Mouse (Mus musculus): ENCODE results near the gene Cpeb1. TPM values are rescaled to one million over a fixed set of nuclear protein-coding genes. Genes with fewer than 3 reads are reported as not detected.
A peak's percentile ranks its signal among the peaks of the same experiment; 100 is the strongest.

Gene Cpeb1
- polyA plus RNA-seq, 1 experiment = 15.9 TPM

- TF ChIP-seq POLR2A (IDR thresholded peaks at IDR 0.05; ENCODE audit: borderline replicate concordance, extremely low read depth, low read depth, low read length) (no peak), CTCF (IDR thresholded peaks at IDR 0.05; ENCODE audit: insufficient read depth, low read length) (no peak)
- Histone ChIP-seq H3K4me3 (replicated peaks; ENCODE audit: extremely low read depth, low read depth, low read length) (no peak overlapping the region), H3K4me1 (ENCODE audit: control insufficient read depth, insufficient read depth, low read length) (no peaks in the 10 kb centered on the region)
- WGBS = 8% methylated on average over 24 of the region's 24 CpGs
- DNase-seq = no peak
Measured at GRCm38 (mm10) chr7:81476833-81477232, 21.6 kb upstream of the Cpeb1 start.

GRCm38 (mm10) chr7:81475221-81475620, 20.0 kb upstream of the Cpeb1 start:
- TF ChIP-seq POLR2A (IDR thresholded peaks at IDR 0.05; ENCODE audit: borderline replicate concordance, extremely low read depth, low read depth, low read length) (no peak), CTCF (IDR thresholded peaks at IDR 0.05; ENCODE audit: insufficient read depth, low read length) (no peak)
- 73% methylated on average over 3 of the region's 3 CpGs for WGBS
- Histone ChIP-seq H3K4me1 (ENCODE audit: control insufficient read depth, insufficient read depth, low read length) (no peaks in the 10 kb centered on the region), H3K4me3 (replicated peaks; ENCODE audit: extremely low read depth, low read depth, low read length) (no peak overlapping the region)
- DNase-seq = no peak

- WGBS = 60% methylated on average over 9 of the region's 9 CpGs
- DNase-seq = no peak
- Histone ChIP-seq H3K4me1 (ENCODE audit: control insufficient read depth, insufficient read depth, low read length) (no peaks in the 10 kb centered on the region), H3K4me3 (replicated peaks; ENCODE audit: extremely low read depth, low read depth, low read length) (no peak overlapping the region)
- TF ChIP-seq CTCF (IDR thresholded peaks at IDR 0.05; ENCODE audit: insufficient read depth, low read length) (no peak), POLR2A (IDR thresholded peaks at IDR 0.05; ENCODE audit: borderline replicate concordance, extremely low read depth, low read depth, low read length) (no peak)
Measured at GRCm38 (mm10) chr7:81464906-81465450, 9.7 kb upstream of the Cpeb1 start.

- Histone ChIP-seq H3K4me3 (replicated peaks; ENCODE audit: extremely low read depth, low read depth, low read length) (no peak overlapping the region), H3K4me1 (ENCODE audit: control insufficient read depth, insufficient read depth, low read length) (no peaks in the 10 kb centered on the region)
- no peak for DNase-seq
- TF ChIP-seq POLR2A (IDR thresholded peaks at IDR 0.05; ENCODE audit: borderline replicate concordance, extremely low read depth, low read depth, low read length) (no peak), CTCF (IDR thresholded peaks at IDR 0.05; ENCODE audit: insufficient read depth, low read length) (no peak)
- 1% methylated on average over 4 of the region's 4 CpGs for WGBS
Measured at GRCm38 (mm10) chr7:81464116-81464515, 8.9 kb upstream of the Cpeb1 start.

GRCm38 (mm10) chr7:81462815-81463214, 7.5 kb upstream of the Cpeb1 start:
- DNase-seq = no peak
- WGBS = 73% methylated on average over 3 of the region's 3 CpGs
- Histone ChIP-seq H3K4me3 (replicated peaks; ENCODE audit: extremely low read depth, low read depth, low read length) (no peak overlapping the region), H3K4me1 (ENCODE audit: control insufficient read depth, insufficient read depth, low read length) (no peaks in the 10 kb centered on the region)
- TF ChIP-seq POLR2A (IDR thresholded peaks at IDR 0.05; ENCODE audit: borderline replicate concordance, extremely low read depth, low read depth, low read length) (no peak), CTCF (IDR thresholded peaks at IDR 0.05; ENCODE audit: insufficient read depth, low read length) (no peak)

GRCm38 (mm10) chr7:81454331-81455039, 780 bp downstream of the Cpeb1 start:
- peaks cover 4% of the 10 kb centered on the region; the same call in 1 of the 2 replicates for H3K4me1 ChIP-seq (ENCODE audit: control insufficient read depth, insufficient read depth, low read length)
- peak overlapping the region; percentile 70 for H3K4me3 ChIP-seq (replicated peaks; ENCODE audit: extremely low read depth, low read depth, low read length)
- TF ChIP-seq POLR2A (IDR thresholded peaks at IDR 0.05; ENCODE audit: borderline replicate concordance, extremely low read depth, low read depth, low read length) (no peak), CTCF (IDR thresholded peaks at IDR 0.05; ENCODE audit: insufficient read depth, low read length) (no peak)
- peak; percentile 20 for DNase-seq
- 1% methylated on average over 87 of the region's 87 CpGs for WGBS

GRCm38 (mm10) chr7:81453443-81454274, 1.6 kb downstream of the Cpeb1 start:
- DNase-seq = peak; percentile 17
- H3K4me3 ChIP-seq (replicated peaks; ENCODE audit: extremely low read depth, low read depth, low read length) = peak overlapping the region; percentile 37
- 5% methylated on average over 81 of the region's 84 CpGs for WGBS
- H3K4me1 ChIP-seq (ENCODE audit: control insufficient read depth, insufficient read depth, low read length) = peaks cover 4% of the 10 kb centered on the region; the same call in 1 of the 2 replicates
- no peak for TF ChIP-seq POLR2A (IDR thresholded peaks at IDR 0.05; ENCODE audit: borderline replicate concordance, extremely low read depth, low read depth, low read length)

- peak overlapping the region; percentile 10 for H3K4me3 ChIP-seq (replicated peaks; ENCODE audit: extremely low read depth, low read depth, low read length)
- peak; percentile 6 for DNase-seq
- WGBS = 11% methylated on average over 21 of the region's 21 CpGs
- H3K4me1 ChIP-seq (ENCODE audit: control insufficient read depth, insufficient read depth, low read length) = peaks cover 4% of the 10 kb centered on the region; the same call in 1 of the 2 replicates
- TF ChIP-seq CTCF (IDR thresholded peaks at IDR 0.05; ENCODE audit: insufficient read depth, low read length) = no peak
- TF ChIP-seq POLR2A (IDR thresholded peaks at IDR 0.05; ENCODE audit: borderline replicate concordance, extremely low read depth, low read depth, low read length) = no peak
Measured at GRCm38 (mm10) chr7:81452971-81453441, 2.3 kb downstream of the Cpeb1 start.

GRCm38 (mm10) chr7:81398957-81399356, 56.3 kb downstream of the Cpeb1 start:
- no peak overlapping the region for H3K4me3 ChIP-seq (replicated peaks; ENCODE audit: extremely low read depth, low read depth, low read length)
- no peaks in the 10 kb centered on the region for H3K4me1 ChIP-seq (ENCODE audit: control insufficient read depth, insufficient read depth, low read length)
- 46% methylated on average over 2 of the region's 2 CpGs for WGBS
- no peak for TF ChIP-seq POLR2A (IDR thresholded peaks at IDR 0.05; ENCODE audit: borderline replicate concordance, extremely low read depth, low read depth, low read length)
- no peak for TF ChIP-seq CTCF (IDR thresholded peaks at IDR 0.05; ENCODE audit: insufficient read depth, low read length)
- no peak for DNase-seq
